Mouse (Mus musculus) brain, embryonic 18.5 days (tissue): ENCODE data around the gene Gm48552.

Experiments used
- DNase-seq: peaks from one replicate; pipeline ENCODE4 v3.0.0-alpha.2; 2012; ENCODE audit warnings: low read depth, low spot score

Gm48552 gene

DNA sequence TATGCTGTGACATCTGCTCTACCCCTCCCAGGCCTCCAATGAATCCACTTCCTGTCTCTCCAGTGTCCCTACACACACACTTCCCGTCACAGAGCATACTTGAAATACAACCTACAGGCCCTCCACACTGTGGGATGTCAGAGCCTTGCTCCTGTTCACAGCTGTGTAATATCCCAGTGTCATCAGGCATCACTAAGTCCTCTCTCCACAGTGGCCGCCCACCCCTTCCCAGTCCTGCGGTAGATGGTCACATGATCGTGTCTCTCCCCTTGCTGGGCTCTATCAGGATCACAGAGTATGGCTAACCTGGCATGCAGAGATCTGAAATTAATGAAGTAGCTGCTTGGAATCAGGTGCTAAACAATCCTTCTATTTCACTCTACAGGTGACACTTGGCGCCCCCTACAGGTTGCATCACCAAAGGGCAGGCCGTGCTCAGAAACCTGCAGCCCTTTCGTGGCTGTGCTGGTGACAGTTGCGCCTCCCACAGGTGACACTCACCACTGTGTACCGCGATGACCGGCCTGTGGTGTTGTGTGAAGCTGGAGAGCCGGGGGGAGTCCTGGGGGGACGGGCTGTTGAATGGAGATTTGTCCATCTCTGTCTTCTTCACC lies 16.9 kb downstream of the Gm48552 start:
- DNase-seq: no peak

- DNase-seq: no peak
Measured at GRCm38 (mm10) chr10:81406504-81407440, 18.0 kb downstream of the Gm48552 start.

GRCm38 (mm10) chr10:81407539-81408423 lies 19.0 kb downstream of the Gm48552 start:
- DNase-seq: no peak

DNA sequence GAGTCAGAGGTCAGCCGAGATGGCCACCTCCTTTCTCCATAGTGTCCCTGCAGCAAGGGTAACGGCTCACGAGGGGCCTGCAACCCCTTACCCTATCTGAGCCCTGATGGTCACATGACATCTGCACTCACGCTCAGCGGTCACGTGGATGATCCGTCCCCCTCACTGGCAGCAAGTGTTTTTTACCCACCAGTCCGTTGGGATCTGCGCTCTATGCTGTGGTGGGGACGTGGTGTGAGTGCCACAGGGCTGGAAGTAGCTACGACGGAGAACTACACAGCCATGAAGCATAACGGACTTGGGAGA lies 19.6 kb downstream of the Gm48552 start:
- DNase-seq: no peak

- no peak for DNase-seq
Measured at GRCm38 (mm10) chr10:81408871-81409291, 20.1 kb downstream of the Gm48552 start.

DNA sequence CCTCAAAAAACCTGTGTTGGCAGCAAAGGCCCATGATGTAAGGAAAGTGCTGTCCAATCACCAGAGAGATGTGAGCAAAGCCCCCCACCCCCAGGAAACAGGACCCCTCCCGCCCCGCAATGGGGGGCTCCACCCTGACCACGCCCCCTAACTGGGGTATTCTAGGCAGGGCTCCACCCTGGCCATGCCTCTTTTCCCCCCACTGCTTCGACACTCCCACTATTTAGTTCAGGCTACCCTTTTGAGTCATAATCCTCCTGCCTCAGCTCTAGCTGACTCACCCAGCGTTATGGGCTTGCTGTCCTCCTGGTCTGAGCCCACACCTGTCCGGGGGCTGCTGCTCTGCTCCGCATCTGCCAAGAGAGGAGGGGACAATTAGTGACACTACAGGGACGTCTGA lies 20.5 kb downstream of the Gm48552 start:
- no peak for DNase-seq

- no peak for DNase-seq
Measured at GRCm38 (mm10) chr10:81410350-81410749, 21.5 kb downstream of the Gm48552 start.

GRCm38 (mm10) chr10:81410981-81411380 lies 22.2 kb downstream of the Gm48552 start:
- no peak for DNase-seq

DNA sequence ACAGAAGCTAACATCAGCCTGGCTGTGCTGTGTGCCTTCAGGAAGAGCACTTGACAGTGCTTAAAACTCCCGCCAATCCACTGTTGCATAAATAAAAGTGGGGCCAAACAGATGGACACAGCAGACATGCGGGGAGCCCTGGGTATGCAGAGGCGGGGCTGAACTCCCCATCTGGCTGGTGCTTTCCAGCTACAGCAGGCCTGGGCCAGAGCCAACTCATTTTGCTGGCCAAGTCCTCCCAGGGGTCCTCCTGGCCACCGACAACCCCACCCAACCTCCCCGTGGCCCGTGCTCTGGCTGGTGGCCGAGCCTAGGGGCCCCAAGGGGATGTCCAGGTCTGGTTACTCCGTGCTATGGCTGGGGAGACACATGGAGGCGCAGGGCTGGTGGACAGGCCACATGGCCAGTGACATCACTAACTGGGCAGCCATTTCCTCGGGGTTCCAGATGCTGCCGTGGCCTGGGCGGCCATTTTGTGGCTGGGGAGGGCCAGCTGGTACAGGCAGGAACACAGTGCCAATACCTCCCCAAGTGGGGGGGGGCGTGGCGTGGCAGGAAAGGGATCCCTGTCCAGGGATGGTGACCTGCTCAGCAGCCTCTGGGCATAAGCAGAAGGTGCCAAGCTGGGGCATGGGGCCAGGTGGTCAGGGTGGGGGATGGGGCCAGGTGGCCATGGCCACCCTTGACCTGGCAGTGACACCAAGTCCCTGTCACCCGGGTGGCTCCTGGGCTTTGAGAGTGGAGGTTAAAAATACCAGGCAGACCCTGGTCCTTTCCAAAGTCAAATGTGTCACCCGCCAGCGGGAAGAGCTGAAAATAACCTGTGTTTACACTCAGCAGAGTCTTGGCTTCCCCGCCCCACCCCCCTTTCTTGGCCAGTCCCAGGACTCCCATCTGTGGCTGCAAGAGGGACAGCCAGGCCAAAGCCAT lies 22.9 kb downstream of the Gm48552 start:
- DNase-seq: no peak

- DNase-seq: no peak
Measured at GRCm38 (mm10) chr10:81412586-81413309, 23.9 kb downstream of the Gm48552 start.

DNA sequence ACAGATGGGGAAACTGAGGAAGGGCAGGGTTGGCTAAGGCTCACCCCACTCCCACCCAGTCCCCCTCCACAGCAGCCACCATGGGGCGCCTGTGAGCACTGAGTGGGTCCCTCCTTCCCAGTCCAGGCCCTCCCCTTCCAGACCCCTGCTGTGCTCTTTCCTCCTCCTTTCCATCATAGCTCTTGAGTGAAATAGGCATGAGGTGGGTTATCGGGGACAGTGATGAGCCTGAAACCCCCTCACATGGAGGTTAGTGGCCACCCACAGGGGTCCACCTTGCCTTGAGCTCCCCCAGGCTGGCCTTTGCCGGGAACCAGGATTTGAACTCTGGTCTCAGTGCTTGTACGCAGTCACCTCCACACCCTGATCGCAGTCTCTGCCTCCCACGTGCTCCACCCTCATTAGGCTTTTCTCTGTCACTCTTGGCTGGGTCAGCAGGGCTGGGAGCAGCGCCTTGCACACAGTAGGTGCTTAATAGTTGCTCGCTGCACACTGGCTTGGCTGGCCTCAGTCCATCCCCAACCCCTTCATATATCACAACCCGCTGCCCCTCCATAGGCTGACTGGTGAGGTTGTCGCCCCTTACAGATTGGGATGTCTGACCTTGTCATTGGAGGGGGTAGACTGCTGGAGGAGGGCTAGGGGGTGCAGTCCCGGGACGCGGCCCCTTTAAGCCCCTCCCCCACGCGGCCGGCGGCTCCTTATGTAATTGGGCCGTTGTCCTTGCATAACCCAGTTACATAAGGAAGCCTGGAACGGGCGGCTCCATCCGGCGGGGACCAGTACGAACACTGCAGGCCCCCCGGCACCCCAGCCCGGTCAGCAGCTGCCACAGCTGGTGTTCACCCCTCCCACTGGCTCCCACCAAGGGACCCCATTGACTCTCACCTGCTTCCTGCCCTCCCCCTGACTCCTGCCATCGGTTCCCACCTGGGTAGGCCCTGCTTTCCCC lies 24.8 kb downstream of the Gm48552 start:
- DNase-seq: no peak

DNA sequence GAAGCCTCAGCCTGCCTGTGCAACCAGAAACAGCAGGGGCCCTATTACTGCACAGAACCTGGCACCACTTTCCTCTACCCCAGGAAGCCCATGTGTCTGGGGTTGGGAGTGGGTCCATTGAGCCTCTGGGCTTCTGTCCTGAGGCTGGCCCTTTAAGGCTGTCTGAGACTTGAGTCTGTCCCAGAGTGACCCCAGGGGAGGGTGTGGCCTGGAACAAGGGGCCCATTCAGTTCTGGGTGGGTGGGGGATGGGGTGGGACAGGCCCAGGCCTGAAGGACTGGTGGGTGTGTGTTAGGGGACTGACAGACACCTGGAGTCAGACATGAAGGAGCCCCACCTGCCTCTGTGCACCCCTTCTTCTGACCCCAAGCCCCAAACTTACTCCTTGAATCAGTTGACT lies 25.9 kb downstream of the Gm48552 start:
- DNase-seq: no peak

DNA sequence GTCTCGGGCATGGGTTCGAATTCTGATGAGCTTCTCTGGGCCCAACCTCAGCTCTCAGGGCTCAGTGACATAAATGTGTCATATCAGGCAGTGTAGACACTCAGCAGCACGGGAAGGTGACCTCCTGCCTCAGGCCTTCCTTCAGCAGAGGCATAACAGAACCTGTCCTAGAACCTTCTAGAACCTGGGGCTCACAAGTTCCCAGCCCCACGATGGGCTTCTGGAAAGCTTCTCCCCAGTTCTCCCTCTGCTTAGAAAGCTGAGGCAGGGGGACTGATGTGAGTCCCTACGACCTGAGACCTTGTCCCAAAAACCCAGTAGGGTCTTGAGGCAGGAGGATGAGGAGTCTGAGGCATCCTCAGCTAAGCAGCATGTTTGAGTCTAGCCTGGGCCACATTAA lies 26.3 kb downstream of the Gm48552 start:
- no peak for DNase-seq

DNA sequence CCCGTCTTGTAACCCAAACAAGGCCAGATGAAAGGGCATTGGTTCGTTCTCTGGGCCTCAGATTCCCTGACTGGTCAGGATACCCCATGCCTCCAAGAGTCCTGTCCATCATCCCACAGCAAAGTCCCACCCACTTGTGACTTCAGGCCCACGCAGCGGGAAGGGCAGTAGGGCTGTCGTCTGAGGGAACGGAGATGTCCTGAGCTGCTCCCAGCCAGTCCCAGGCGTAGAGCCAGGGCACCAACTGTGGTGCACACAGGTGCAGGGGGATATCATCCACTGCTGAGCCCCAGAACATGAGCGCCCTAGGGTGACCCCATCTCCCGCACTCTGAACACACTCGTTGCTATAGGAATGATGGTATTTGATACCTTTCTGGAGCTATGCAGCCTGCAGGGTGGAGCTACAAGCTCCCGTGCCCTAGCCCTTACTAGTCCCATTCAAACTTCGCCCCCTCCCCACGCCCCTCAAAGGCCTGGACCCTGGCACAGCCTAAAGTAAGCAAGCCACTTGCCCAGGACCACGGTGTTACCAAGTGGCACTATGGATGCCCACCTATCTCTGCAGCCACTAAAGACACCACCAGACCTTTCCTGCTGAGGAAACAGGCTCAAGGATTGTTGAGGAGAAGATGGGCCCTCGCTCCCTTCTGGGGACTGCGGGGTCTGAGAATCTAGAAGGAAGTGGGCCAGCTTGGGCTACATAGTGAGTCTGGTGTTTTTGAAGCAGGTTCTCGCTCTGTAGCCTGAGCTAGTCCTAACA lies 26.9 kb downstream of the Gm48552 start:
- DNase-seq: no peak

- DNase-seq: no peak
Measured at GRCm38 (mm10) chr10:81416581-81417226, 27.9 kb downstream of the Gm48552 start.

DNA sequence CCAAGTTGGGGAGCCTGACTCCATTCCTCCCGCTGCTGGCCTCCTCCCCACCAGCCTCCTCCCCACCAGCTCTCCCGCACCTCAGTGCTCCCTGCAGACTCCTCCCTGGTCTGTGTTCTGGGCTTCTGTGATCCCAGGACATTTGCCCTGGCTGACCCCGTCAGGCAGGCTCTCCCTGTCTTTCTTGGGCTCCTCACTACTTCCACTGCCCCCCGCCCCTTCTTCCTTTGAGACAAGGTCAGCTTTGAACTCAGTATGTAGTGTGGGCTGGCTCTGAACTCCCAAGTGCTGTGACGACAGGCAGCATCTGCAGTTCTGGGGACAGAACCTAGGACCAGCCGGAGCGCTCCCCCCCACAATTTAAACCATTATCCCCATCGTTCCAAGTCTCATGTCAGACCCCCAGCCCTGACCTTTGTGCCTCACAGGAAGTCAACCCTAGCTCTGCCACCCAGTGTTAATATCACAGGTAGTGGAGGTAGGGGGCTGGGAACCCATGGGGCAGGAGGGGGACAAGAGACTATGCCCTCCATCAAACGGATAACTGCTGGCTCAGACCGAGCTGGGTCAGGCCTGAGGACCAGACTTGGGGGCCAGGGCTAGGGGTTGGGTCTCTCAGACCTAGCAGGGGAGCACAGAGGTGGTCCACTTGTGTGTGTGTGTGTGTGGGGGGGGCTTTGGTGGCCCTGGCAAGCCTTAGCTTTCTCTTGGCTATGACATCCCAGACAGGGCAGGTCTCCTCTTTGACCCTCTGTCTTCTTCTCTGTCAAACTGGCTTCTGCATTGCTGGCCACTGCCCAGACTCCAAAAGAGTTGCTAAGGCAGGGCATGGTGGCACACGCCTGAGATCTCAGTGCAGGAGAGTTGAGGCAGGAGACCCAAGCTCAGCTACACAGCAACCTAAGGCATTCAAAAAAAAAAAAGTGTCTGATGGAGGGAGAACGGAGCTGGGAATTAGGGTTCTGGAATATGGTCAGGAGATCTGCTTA lies 28.7 kb downstream of the Gm48552 start:
- DNase-seq: no peak
